Mouse (Mus musculus): ENCODE measurements around the gene Gm8298. TPM values are rescaled to one million over a fixed set of nuclear protein-coding genes. Genes with fewer than 3 reads are reported as not detected.
"Not testable (repeated sequence)": the region's sequence is repeated elsewhere in the genome, so short reads cannot be mapped to it uniquely, and the experiment has no call there.

Gm8298 gene
- not detected in 2 replicates for polyA plus RNA-seq (2015; fragmentation: Nextera tagmentation; extraction: Ambion mirVana)

DNA sequence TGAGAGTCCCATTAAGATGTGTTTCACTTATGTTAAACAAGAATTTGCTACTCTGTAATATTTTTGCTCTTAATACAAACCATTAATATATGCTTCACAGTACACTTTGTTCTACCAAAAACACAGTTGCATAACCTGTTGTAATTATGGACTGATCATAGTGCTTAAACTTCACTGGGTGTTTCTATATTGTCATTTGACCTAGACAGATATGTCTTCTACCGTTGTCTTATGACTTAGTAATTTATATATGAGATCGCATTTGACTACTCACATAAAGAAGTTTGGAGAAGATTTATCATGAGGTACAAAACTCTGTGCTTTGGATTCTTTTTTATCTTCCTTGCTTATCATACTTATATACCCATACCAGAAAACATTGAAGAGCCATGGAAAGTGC is at the start of gene Gm8298:
Gm8298 (plus strand) TSS at position 301 of the 400 bp plus-strand sequence.
- Histone ChIP-seq H3K4me2 (no peak within 1 kb of the TSS), H3K36me3 (replicated peaks) (no peaks in the 10 kb centered on the region), H3K27me3 (no peaks in the 10 kb centered on the region), H3K27ac (replicated peaks) (no peak within 1 kb of the TSS), H3K4me1 (replicated peaks) (no peaks in the 10 kb centered on the region), H3K4me3 (replicated peaks) (no peak within 1 kb of the TSS), H3K9ac (no peak within 1 kb of the TSS), H3K9me3 (replicated peaks) (no peaks in the 10 kb centered on the region)
- 71% methylated on average over 2 of the region's 2 CpGs for WGBS (ENCODE audit: insufficient replicate concordance)
- ATAC-seq (ENCODE audit: insufficient read depth), result no peak

DNA sequence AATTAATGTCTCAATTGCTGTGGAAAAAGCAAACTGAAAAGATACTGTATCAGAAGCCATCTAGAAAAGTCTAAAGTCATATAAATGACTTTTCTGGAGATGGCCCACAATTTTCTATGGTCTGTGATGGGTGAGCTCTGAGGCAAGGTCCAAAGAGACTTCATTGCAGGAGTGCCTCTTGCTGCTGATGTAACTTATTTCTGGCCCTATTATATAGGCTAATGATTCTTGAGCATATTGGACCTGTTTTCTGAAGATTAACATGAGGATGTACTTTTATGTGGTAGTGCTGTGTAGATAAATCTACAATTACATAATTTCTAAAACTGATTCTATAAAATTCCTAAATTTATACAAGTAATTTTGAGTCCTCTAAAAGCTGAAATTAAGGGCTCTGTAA is 47.7 kb upstream of the Gm8298 start:
- no peaks in the 10 kb centered on the region for H3K4me1 ChIP-seq (replicated peaks)
- H3K36me3 ChIP-seq (replicated peaks), result no peaks in the 10 kb centered on the region
- no peak overlapping the region for H3K27ac ChIP-seq (replicated peaks)
- H3K4me2 ChIP-seq, result no peak overlapping the region
- no peak overlapping the region for H3K9ac ChIP-seq
- no peak overlapping the region for H3K4me3 ChIP-seq (replicated peaks)
- no peak for ATAC-seq (ENCODE audit: insufficient read depth)
- H3K27me3 ChIP-seq, result no peaks in the 10 kb centered on the region
- no peaks in the 10 kb centered on the region for H3K9me3 ChIP-seq (replicated peaks)

DNA sequence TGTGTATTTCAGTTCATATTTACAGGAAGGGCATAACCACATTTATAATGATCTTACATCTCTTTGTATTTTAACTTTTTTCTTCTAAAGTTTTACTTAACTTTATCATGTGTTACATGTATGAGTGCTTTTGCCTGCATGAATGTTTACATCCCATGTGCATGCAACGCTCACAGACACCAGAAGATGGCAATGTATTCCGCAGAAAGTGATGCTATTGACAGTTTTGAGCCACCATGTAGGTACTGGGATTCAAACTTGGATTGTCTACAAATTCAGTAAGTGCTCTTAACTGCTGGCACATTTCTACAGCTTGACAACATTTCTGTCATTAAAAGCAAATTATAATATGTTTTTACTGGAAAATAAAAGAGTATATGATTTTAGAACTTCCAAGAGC is 9.9 kb downstream of the Gm8298 start:
- ATAC-seq (ENCODE audit: insufficient read depth), result no peak
- H3K27me3 ChIP-seq, result no peaks in the 10 kb centered on the region
- 15% methylated on average over 2 of the region's 2 CpGs for WGBS (ENCODE audit: insufficient replicate concordance)

DNA sequence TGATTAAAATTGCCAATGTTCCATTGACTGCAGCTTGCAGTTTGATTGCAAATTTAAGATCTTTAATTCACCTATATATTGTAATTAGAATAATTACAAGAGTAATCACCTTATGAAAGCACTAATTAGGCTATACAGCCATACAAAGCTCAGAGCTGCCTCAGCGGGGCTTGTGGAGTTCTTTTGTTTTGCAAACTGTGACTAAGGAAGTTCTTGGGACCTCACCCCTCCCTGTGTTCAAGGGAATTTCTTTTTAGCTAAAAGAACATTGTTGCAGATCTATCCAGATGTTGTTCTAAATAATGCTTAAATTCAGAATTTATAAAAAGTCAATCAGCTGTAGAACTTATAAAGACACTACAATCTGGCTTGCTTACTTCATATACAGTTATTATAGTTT is 16.8 kb downstream of the Gm8298 start:
- not testable (repeated sequence) for H3K27me3 ChIP-seq; H3K4me2 ChIP-seq; H3K36me3 ChIP-seq (replicated peaks); H3K9me3 ChIP-seq (replicated peaks); H3K9ac ChIP-seq; H3K4me1 ChIP-seq (replicated peaks); ATAC-seq (ENCODE audit: insufficient read depth); H3K27ac ChIP-seq (replicated peaks); H3K4me3 ChIP-seq (replicated peaks)
- WGBS (ENCODE audit: insufficient replicate concordance), result 36% methylated on average over 1 of the region's 1 CpGs

More for the DNA sequence above, 9.9 kb downstream of the Gm8298 start:
- H3K4me2 ChIP-seq, result no peak overlapping the region
- H3K9me3 ChIP-seq (replicated peaks), result no peaks in the 10 kb centered on the region
- no peak overlapping the region for H3K9ac ChIP-seq
- no peak overlapping the region for H3K27ac ChIP-seq (replicated peaks)
- no peak overlapping the region for H3K4me3 ChIP-seq (replicated peaks)
- H3K36me3 ChIP-seq (replicated peaks), result no peaks in the 10 kb centered on the region
- no peaks in the 10 kb centered on the region for H3K4me1 ChIP-seq (replicated peaks)

DNA sequence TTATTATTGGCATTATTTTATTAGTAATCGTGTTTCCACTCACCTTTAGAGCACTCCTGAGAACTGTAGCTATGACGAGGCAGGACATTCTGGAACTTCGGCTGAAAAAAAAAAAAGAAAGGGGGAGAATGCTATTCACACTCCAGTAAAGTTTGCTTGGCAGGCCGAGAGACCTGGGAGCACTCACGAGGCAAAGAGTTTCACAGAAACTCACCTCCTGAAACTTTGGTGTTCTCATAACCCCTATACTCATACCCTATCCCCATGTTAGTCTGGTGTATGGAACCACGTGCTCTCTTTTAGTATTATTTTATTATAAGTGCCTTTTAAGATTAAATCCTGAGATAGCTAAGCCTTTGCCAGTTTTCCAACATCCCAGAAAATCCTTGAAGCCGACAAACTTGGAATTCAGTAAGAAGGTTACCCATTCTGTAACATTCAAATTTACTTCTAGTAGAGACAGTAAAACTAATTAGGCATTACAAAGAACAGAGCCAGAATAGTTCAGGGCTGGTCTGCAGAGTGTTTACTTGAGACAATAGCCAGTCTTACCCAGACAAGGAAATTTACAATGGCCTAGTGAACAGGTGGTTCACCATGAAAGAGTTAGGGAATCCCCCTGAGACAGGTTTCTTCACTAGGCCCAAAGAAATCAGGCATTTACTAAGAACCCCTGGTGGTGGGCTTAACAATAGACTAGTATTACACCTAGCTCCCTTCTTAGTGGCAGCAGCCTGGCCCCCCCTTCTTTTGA is 19.1 kb downstream of the Gm8298 start:
- not testable (repeated sequence) for H3K4me1 ChIP-seq (replicated peaks); H3K9me3 ChIP-seq (replicated peaks); H3K4me3 ChIP-seq (replicated peaks); H3K4me2 ChIP-seq; ATAC-seq (ENCODE audit: insufficient read depth); H3K9ac ChIP-seq; H3K27ac ChIP-seq (replicated peaks); H3K27me3 ChIP-seq; H3K36me3 ChIP-seq (replicated peaks)
- WGBS (ENCODE audit: insufficient replicate concordance), result 47% methylated on average over 7 of the region's 7 CpGs

DNA sequence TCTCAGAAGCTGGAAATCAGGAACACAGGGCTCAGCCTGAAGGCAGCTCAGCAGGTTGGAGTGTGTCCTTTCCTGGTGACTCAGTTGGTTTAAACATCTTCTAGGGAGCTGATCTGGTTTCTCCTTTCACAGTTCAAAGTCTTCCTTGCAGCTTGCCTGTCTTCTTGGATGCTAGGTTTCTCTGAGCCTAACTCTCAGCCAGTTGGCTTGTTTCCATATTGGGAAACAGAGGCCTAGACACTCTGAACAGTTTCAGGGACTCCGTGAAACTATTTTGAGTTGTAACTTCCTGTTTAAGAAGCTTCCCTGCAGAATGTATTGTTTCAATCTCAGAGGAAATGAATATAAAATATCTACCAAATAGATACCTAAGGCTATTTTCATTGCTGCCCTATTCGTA is 32.4 kb downstream of the Gm8298 start:
- Histone ChIP-seq H3K36me3 (replicated peaks) (no peaks in the 10 kb centered on the region), H3K27me3 (no peaks in the 10 kb centered on the region), H3K9ac (no peak overlapping the region), H3K9me3 (replicated peaks) (no peaks in the 10 kb centered on the region), H3K4me3 (replicated peaks) (no peak overlapping the region), H3K4me1 (replicated peaks) (no peaks in the 10 kb centered on the region), H3K4me2 (no peak overlapping the region), H3K27ac (replicated peaks) (no peak overlapping the region)
- no peak for ATAC-seq (ENCODE audit: insufficient read depth)
- 46% methylated on average over 2 of the region's 2 CpGs for WGBS (ENCODE audit: insufficient replicate concordance)

DNA sequence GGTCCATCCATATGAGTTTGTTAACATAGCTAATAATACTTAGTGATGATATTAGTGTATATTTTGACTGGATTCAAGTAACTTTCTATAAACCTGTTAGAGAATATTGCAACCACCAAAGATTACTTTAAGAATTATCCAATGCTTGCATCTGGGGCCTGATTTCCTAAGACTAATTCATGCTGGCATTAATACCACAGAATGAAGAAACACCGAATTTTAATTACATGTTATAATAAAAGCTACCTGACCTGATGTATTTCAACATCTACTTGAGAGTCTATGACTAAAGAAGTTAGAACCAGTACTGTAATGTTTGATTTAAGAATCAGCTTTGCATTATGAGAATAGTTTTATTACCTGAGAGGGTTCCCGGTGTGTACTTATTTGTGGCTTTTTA is 64.1 kb downstream of the Gm8298 start, which contains the start of gene C130079G13Rik:
C130079G13Rik (plus strand) TSS at position 301 of the 400 bp plus-strand sequence.
- Histone ChIP-seq H3K9ac (no peak within 1 kb of the TSS), H3K27me3 (no peaks in the 10 kb centered on the region), H3K4me1 (replicated peaks) (no peaks in the 10 kb centered on the region), H3K4me3 (replicated peaks) (no peak within 1 kb of the TSS), H3K4me2 (no peak within 1 kb of the TSS), H3K27ac (replicated peaks) (no peak within 1 kb of the TSS), H3K36me3 (replicated peaks) (no peaks in the 10 kb centered on the region), H3K9me3 (replicated peaks) (no peaks in the 10 kb centered on the region)
- no peak for ATAC-seq (ENCODE audit: insufficient read depth)
- 64% methylated on average over 2 of the region's 2 CpGs for WGBS (ENCODE audit: insufficient replicate concordance)

Other genes starting within 250 kb of the Gm8298 start
- gene Gm5538, start 131.3 kb upstream of the Gm8298 start, polyA plus RNA-seq (2015; fragmentation: Nextera tagmentation; extraction: Ambion mirVana), result not detected in 2 replicates
- not detected in 2 replicates for gene C130079G13Rik, start 64.2 kb downstream of the Gm8298 start, polyA plus RNA-seq (2015; fragmentation: Nextera tagmentation; extraction: Ambion mirVana)
- not detected in 2 replicates for gene Aadacl2, start 145.7 kb downstream of the Gm8298 start, polyA plus RNA-seq (2015; fragmentation: Nextera tagmentation; extraction: Ambion mirVana)
- gene Aadac, start 164.7 kb downstream of the Gm8298 start, polyA plus RNA-seq (2015; fragmentation: Nextera tagmentation; extraction: Ambion mirVana), result 304 and 333 TPM in 2 replicates
- 0.07 and 0.12 TPM in 2 replicates for gene Sucnr1, start 220.8 kb downstream of the Gm8298 start, polyA plus RNA-seq (2015; fragmentation: Nextera tagmentation; extraction: Ambion mirVana)